Mouse (Mus musculus): ENCODE measurements at regions not wholly inside any gene's neighbourhood (a gene's known extent, or its start where the extent isn't known, plus 50 kb on each side); places are given as distances from the start of the nearest gene placed in this dataset.

GRCm38 (mm10) chr1:55859113-55859512 lies 453.4 kb downstream of the Plcl1 start:
- H3K4me2 ChIP-seq, result no peak overlapping the region
- no peak overlapping the region for H3K9ac ChIP-seq (replicated peaks)
- H3K4me1 ChIP-seq, result no peaks in the 10 kb centered on the region
- WGBS, result 96% methylated on average over 3 of the region's 3 CpGs
- no peak overlapping the region for H3K4me3 ChIP-seq (replicated peaks)
- H3K27ac ChIP-seq (replicated peaks), result no peak overlapping the region
- no peaks in the 10 kb centered on the region for H3K36me3 ChIP-seq
- no peaks in the 10 kb centered on the region for H3K9me3 ChIP-seq (replicated peaks)
- H3K27me3 ChIP-seq (replicated peaks), result no peaks in the 10 kb centered on the region
- ATAC-seq (ENCODE audit: low FRiP score), result no peak

GRCm38 (mm10) chr1:55863113-55863512 lies 457.4 kb downstream of the Plcl1 start:
- Histone ChIP-seq H3K4me3 (replicated peaks) (no peak overlapping the region), H3K36me3 (no peaks in the 10 kb centered on the region), H3K27ac (replicated peaks) (no peak overlapping the region), H3K9me3 (replicated peaks) (no peaks in the 10 kb centered on the region), H3K27me3 (replicated peaks) (no peaks in the 10 kb centered on the region), H3K4me2 (no peak overlapping the region), H3K4me1 (no peaks in the 10 kb centered on the region), H3K9ac (replicated peaks) (no peak overlapping the region)
- 64% methylated on average over 3 of the region's 3 CpGs for WGBS
- no peak for ATAC-seq (ENCODE audit: low FRiP score)

- Histone ChIP-seq H3K27ac (replicated peaks) (no peak overlapping the region), H3K27me3 (replicated peaks) (no peaks in the 10 kb centered on the region), H3K9me3 (replicated peaks) (no peaks in the 10 kb centered on the region), H3K9ac (replicated peaks) (no peak overlapping the region), H3K36me3 (no peaks in the 10 kb centered on the region), H3K4me2 (no peak overlapping the region), H3K4me1 (no peaks in the 10 kb centered on the region), H3K4me3 (replicated peaks) (no peak overlapping the region)
- WGBS, result 77% methylated on average over 4 of the region's 4 CpGs
- ATAC-seq (ENCODE audit: low FRiP score), result no peak
Measured at GRCm38 (mm10) chr1:55865274-55865673, 459.6 kb downstream of the Plcl1 start.

GRCm38 (mm10) chr1:55866677-55867076 lies 461.0 kb downstream of the Plcl1 start:
- no peaks in the 10 kb centered on the region for H3K9me3 ChIP-seq (replicated peaks)
- H3K27ac ChIP-seq (replicated peaks), result no peak overlapping the region
- no peaks in the 10 kb centered on the region for H3K4me1 ChIP-seq
- no peak overlapping the region for H3K4me2 ChIP-seq
- no peak overlapping the region for H3K9ac ChIP-seq (replicated peaks)
- H3K27me3 ChIP-seq (replicated peaks), result no peaks in the 10 kb centered on the region
- H3K36me3 ChIP-seq, result no peaks in the 10 kb centered on the region
- no peak overlapping the region for H3K4me3 ChIP-seq (replicated peaks)
- ATAC-seq (ENCODE audit: low FRiP score), result no peak

- Histone ChIP-seq H3K36me3 (no peaks in the 10 kb centered on the region), H3K9ac (replicated peaks) (no peak overlapping the region), H3K27ac (replicated peaks) (no peak overlapping the region), H3K9me3 (replicated peaks) (no peaks in the 10 kb centered on the region), H3K4me1 (no peaks in the 10 kb centered on the region), H3K4me3 (replicated peaks) (no peak overlapping the region), H3K27me3 (replicated peaks) (no peaks in the 10 kb centered on the region), H3K4me2 (no peak overlapping the region)
- ATAC-seq (ENCODE audit: low FRiP score), result no peak; the same call in 1 of the 2 replicates
- WGBS, result 91% methylated on average over 4 of the region's 4 CpGs
Measured at GRCm38 (mm10) chr1:55873583-55873982, 467.9 kb downstream of the Plcl1 start.

- H3K36me3 ChIP-seq, result no peaks in the 10 kb centered on the region
- ATAC-seq (ENCODE audit: low FRiP score), result peak; percentile 89; the same call in 1 of the 2 replicates
- H3K4me2 ChIP-seq, result no peak overlapping the region
- no peak overlapping the region for H3K4me3 ChIP-seq (replicated peaks)
- 26% methylated on average over 7 of the region's 7 CpGs for WGBS
- H3K27ac ChIP-seq (replicated peaks), result no peak overlapping the region
- no peaks in the 10 kb centered on the region for H3K9me3 ChIP-seq (replicated peaks)
- no peak overlapping the region for H3K9ac ChIP-seq (replicated peaks)
- H3K27me3 ChIP-seq (replicated peaks), result no peaks in the 10 kb centered on the region
- no peaks in the 10 kb centered on the region for H3K4me1 ChIP-seq
Measured at GRCm38 (mm10) chr1:55874143-55874867, 468.6 kb downstream of the Plcl1 start.

GRCm38 (mm10) chr1:55874868-55875144 lies 469.1 kb downstream of the Plcl1 start:
- Histone ChIP-seq H3K4me3 (replicated peaks) (no peak overlapping the region), H3K27me3 (replicated peaks) (no peaks in the 10 kb centered on the region), H3K36me3 (no peaks in the 10 kb centered on the region), H3K27ac (replicated peaks) (no peak overlapping the region), H3K9me3 (replicated peaks) (no peaks in the 10 kb centered on the region), H3K9ac (replicated peaks) (no peak overlapping the region), H3K4me1 (no peaks in the 10 kb centered on the region), H3K4me2 (no peak overlapping the region)
- ATAC-seq (ENCODE audit: low FRiP score), result peak; percentile 38; the same call in 1 of the 2 replicates
- WGBS, result 72% methylated on average over 4 of the region's 4 CpGs

- Histone ChIP-seq H3K27ac (replicated peaks) (no peak overlapping the region), H3K4me1 (no peaks in the 10 kb centered on the region), H3K4me3 (replicated peaks) (no peak overlapping the region), H3K9me3 (replicated peaks) (no peaks in the 10 kb centered on the region), H3K9ac (replicated peaks) (no peak overlapping the region), H3K36me3 (no peaks in the 10 kb centered on the region), H3K4me2 (no peak overlapping the region), H3K27me3 (replicated peaks) (peaks cover 18% of the 10 kb centered on the region)
- no peak for ATAC-seq (ENCODE audit: low FRiP score)
Measured at GRCm38 (mm10) chr1:55884576-55884975, 478.9 kb downstream of the Plcl1 start.

GRCm38 (mm10) chr1:55886383-55887070 lies 480.8 kb downstream of the Plcl1 start:
- H3K27me3 ChIP-seq (replicated peaks), result peaks cover 24% of the 10 kb centered on the region
- H3K36me3 ChIP-seq, result no peaks in the 10 kb centered on the region
- no peak overlapping the region for H3K4me3 ChIP-seq (replicated peaks)
- no peaks in the 10 kb centered on the region for H3K9me3 ChIP-seq (replicated peaks)
- H3K4me2 ChIP-seq, result no peak overlapping the region
- no peak overlapping the region for H3K27ac ChIP-seq (replicated peaks)
- no peak overlapping the region for H3K9ac ChIP-seq (replicated peaks)
- peak; percentile 78; the same call in 1 of the 2 replicates for ATAC-seq (ENCODE audit: low FRiP score)
- 22% methylated on average over 5 of the region's 5 CpGs for WGBS
- H3K4me1 ChIP-seq, result no peaks in the 10 kb centered on the region

GRCm38 (mm10) chr1:55887386-55887785 lies 481.7 kb downstream of the Plcl1 start:
- WGBS, result 31% methylated on average over 7 of the region's 7 CpGs
- H3K9me3 ChIP-seq (replicated peaks), result no peaks in the 10 kb centered on the region
- H3K4me1 ChIP-seq, result no peaks in the 10 kb centered on the region
- no peaks in the 10 kb centered on the region for H3K36me3 ChIP-seq
- H3K27me3 ChIP-seq (replicated peaks), result peaks cover 29% of the 10 kb centered on the region
- no peak overlapping the region for H3K27ac ChIP-seq (replicated peaks)
- H3K4me3 ChIP-seq (replicated peaks), result no peak overlapping the region
- no peak overlapping the region for H3K4me2 ChIP-seq
- ATAC-seq (ENCODE audit: low FRiP score), result no peak
- H3K9ac ChIP-seq (replicated peaks), result no peak overlapping the region

- no peaks in the 10 kb centered on the region for H3K36me3 ChIP-seq
- H3K9ac ChIP-seq (replicated peaks), result no peak overlapping the region
- WGBS, result 55% methylated on average over 17 of the region's 17 CpGs
- H3K4me2 ChIP-seq, result no peak overlapping the region
- no peaks in the 10 kb centered on the region for H3K4me1 ChIP-seq
- no peak for ATAC-seq (ENCODE audit: low FRiP score)
- no peak overlapping the region for H3K27ac ChIP-seq (replicated peaks)
- peaks cover 31% of the 10 kb centered on the region for H3K27me3 ChIP-seq (replicated peaks)
- H3K9me3 ChIP-seq (replicated peaks), result no peaks in the 10 kb centered on the region
- no peak overlapping the region for H3K4me3 ChIP-seq (replicated peaks)
Measured at GRCm38 (mm10) chr1:55888711-55889366, 483.1 kb downstream of the Plcl1 start.

- no peaks in the 10 kb centered on the region for H3K36me3 ChIP-seq
- no peak overlapping the region for H3K4me2 ChIP-seq
- H3K9me3 ChIP-seq (replicated peaks), result no peaks in the 10 kb centered on the region
- 55% methylated on average over 15 of the region's 15 CpGs for WGBS
- H3K27ac ChIP-seq (replicated peaks), result no peak overlapping the region
- peak; percentile 85; the same call in 1 of the 2 replicates for ATAC-seq (ENCODE audit: low FRiP score)
- H3K4me1 ChIP-seq, result no peaks in the 10 kb centered on the region
- no peak overlapping the region for H3K4me3 ChIP-seq (replicated peaks)
- peaks cover 31% of the 10 kb centered on the region for H3K27me3 ChIP-seq (replicated peaks)
- no peak overlapping the region for H3K9ac ChIP-seq (replicated peaks)
Measured at GRCm38 (mm10) chr1:55890511-55891151, 484.9 kb downstream of the Plcl1 start.
